Mouse (Mus musculus): ENCODE data around the gene Tfap2b.

- TF ChIP-seq GATA1 (IDR thresholded peaks at IDR 0.05; ENCODE audit: borderline replicate concordance, low read length) (no peak), FLI1 (IDR thresholded peaks at IDR 0.05; ENCODE audit: low read length) (no peak)
Observed at GRCm38 (mm10) chr1:19213171-19213570, 4.5 kb downstream of the Tfap2b start.

Measured in megakaryocyte, embryonic 14.5 days (primary cell).